Mouse (Mus musculus): ENCODE results near the gene Sema4g.
A peak's percentile ranks its signal among the peaks of the same experiment; 100 is the strongest.
"Not testable (repeated sequence)": the region's sequence is repeated elsewhere in the genome, so short reads cannot be mapped to it uniquely, and the experiment has no call there.

Sema4g gene

DNA sequence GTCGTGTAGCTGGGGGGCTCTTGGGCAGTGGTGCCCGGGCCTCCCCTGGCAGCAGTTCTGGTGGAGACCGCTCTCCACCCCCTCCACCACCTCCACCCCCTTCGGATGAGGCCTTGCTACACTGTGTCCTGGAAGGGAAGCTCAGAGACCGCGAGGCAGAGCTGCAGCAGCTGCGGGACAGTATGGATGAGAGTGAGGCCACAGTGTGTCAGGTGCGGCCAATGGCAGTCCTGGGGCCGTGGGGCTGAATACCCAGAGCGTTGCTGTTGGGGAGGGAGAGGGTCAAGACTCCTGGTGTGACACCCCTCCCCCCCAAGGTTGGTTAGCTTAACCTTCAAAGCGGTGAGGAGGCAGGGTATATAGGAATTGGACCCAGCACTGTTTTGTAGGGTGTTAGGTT, 35.1 kb downstream of the Sema4g start:
- peak in 1 of 2 experiments; percentile 19 for DNase-seq (ENCODE audit: inconsistent age in 2 of 2, low spot score in 1 of 2)

DNA sequence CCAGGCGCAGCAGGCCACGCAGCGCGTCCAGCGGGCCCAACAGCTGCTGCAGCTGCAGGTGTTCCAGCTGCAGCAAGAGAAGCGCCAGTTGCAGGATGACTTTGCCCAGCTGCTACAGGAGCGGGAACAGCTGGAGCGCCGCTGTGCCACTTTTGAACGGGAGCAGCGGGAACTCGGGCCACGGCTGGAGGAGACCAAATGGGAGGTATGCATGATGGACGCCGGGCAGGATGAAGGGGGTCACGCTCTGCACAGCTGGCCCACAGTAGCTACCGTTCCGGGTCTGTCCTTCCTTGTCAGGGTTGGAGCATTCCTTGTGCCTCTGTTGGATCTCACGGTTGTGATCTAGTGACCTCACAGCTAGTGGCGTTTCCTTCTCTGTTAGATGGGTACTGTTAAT, 35.9 kb downstream of the Sema4g start:
- DNase-seq (ENCODE audit: inconsistent age in 2 of 2, low spot score in 1 of 2) = peak in 1 of 2 experiments; percentile 8

DNA sequence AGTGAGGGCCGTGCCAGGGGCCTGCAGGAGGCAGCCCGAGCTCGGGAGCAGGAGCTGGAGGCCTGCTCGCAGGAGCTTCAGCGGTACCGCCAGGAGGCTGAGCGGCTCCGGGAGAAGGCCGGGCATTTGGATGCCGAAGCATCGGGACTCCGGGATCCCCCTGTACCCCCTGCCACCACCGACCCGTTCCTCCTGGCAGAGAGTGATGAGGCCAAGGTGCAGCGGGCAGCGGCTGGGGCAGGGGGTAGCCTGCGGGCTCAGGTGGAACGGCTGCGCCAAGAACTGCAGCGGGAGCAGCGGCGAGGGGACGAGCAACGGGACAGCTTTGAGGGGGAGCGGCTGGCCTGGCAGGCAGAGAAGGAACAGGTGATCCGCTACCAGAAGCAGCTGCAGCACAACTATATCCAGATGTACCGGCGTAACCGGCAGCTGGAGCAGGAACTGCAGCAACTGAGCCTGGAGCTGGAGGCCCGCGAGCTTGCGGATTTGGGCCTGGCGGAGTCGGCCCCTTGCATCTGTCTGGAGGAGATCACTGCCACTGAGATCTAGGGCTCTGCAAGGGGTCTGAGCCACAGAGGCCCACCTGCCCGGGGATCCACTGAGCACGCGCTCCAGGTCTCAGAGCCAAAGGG, 37.2 kb downstream of the Sema4g start:
- DNase-seq (ENCODE audit: inconsistent age in 2 of 2, low spot score in 1 of 2) = no peak

DNA sequence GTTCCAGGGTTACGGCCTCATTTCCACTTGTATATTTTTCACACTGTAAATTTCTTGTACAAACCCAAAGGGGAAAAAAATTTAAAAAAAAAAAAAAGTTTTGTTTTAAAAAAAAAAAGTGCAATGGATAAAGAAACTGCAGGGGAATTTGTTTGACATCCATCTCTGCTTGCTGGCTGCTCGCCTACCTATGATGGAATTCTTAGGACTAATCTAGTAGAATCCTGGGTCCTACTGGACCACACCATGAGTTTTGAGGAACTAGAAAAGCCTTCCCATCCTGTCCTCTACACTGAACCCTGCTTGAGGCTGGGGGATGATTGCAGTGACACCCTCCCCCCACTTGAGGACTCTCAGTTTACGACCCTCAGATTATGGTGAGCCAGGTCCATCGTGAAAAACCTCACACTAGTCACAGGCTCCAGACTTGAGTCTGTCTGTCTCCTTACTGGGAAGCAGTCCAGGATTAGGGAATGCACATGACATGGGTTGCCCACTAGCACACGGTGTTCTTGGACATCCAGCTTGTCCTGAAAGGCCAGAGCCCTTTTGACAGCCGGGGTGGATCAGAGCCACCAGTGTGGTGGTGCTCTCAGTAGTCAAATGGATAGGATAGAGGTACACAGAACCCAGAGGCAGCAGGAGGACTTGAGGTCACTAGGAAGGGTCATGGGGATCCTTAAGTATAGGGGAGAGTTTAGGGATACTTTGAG, 38.2 kb downstream of the Sema4g start:
- no peak for DNase-seq (ENCODE audit: inconsistent age in 2 of 2, low spot score in 1 of 2)

DNA sequence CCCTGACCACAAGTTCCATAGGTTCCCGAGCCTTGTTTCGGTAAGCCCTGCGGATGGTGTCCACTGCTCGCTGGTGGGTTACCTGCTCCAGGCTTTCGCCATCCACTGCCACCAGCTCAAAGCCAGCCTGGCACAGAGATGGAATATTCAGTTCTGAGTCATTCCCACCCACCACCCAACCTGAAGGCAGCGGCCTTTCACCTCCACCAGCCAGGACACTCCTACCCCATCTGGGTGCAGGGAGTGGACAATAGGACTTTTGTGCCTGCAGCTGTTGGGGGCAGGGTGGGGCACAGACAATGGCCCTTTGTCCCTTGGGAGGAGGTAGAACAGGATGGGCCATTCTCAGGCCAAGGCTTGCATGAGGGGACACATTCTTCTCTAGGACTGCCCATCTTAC, 38.9 kb downstream of the Sema4g start:
- no peak for DNase-seq (ENCODE audit: inconsistent age in 2 of 2, low spot score in 1 of 2)

DNA sequence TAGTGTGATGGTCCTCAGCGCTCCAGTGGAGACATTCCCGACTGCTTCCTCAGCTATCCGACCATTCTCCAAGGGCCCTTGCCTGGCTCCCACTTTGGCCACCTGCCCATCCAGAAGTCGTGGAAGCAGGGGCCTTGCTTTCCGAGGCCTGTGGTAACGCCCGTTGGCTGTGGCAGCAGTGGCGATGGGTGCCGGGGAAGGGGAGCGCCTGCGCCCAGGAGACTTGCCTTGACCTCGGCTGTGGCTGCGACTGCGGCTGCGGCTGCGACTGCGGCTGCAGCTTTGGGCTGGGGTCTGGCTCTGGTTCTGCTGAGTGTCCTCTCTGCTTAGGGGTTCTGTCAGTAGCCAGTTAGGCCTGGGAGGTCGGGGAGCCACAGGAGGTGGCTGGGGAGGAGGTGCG, 39.8 kb downstream of the Sema4g start:
- DNase-seq (ENCODE audit: inconsistent age in 2 of 2, low spot score in 1 of 2) = peak; percentile 18 to 62

DNA sequence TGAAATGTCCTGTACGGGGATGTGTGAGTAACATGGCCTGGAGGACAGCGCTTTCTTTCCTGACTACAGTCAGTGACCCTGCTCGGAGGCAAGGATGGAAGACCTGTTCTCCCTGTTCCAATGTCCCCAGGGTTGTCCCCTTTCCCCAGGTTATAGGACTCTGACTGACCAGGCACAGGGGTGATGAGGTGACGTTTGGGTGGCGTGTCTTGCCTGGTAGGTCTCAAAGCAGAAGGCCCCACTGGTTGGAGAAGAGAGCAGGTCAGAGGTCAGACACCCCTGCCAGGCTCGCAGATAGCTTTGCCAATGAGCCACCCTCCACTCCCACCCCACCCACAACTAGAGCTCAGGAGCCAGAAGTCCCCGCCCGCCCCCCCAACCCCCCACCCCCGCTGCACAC, 40.7 kb downstream of the Sema4g start:
- peak in 1 of 2 experiments; percentile 19 for DNase-seq (ENCODE audit: inconsistent age in 2 of 2, low spot score in 1 of 2)

DNA sequence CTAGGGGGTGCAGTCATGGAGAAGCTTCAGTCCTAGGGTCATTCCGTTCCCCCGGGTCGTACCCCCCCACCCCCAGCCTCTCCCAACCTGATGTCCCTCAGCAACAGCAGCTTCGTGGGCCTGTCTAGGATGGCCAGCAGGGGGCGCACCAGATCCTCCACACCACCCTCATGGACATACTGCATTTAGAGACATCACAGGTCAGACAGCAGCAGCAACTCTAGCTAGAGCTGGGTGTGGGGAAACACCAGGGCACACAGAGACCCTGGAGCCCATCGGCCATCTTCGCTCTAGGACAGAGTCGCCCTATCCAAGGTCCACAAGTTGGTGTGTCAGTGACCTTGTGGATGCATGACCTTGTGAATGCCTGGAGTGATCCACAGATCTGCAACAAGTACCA, 41.2 kb downstream of the Sema4g start:
- peak; percentile 79 to 89 for DNase-seq (ENCODE audit: inconsistent age in 2 of 2, low spot score in 1 of 2)

DNA sequence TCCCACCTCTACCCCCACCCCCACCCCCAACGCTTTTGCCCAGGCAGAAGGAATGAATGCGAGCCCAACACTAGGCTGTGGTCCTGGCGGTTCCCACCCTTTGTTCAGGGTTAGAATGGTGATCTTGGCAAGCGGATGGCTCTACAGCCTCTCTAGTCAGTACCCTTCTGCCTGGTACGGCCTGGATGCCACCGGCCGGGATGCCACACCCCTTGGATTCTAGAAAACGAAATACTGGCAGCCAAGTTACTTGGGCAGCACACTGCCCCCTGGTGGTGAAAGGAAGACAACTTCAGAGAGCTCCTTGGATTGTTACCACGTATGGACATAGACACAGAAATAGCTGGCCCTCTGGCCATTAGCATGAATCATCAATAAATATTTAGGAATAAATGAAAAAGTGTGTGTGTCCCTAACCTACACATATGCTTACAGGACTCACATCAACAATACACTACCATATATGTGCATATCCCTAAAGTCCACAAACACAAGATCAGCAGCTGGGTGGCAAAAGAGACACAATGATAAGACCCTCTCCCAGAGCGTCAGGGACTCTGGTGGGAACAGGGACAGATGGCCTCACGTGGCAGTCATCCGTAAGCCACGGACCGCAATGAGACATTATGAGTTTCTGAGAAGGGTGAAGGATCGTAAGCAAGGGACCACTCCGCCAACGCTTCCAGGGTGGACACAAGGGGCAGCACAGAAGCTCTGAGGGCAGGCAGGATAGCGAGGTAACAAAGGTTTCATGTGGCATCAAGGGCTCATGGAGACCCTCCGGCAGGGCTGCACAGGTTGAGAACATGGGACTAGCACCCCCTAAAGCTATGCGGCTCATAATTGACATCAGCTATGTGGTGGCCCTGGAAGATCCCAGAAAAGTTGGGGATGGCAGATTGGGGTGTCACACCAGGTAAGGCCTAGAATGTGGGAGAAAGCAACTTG, 42.1 kb downstream of the Sema4g start:
- peak; percentile 85 to 94 for DNase-seq (ENCODE audit: inconsistent age in 2 of 2, low spot score in 1 of 2)

DNA sequence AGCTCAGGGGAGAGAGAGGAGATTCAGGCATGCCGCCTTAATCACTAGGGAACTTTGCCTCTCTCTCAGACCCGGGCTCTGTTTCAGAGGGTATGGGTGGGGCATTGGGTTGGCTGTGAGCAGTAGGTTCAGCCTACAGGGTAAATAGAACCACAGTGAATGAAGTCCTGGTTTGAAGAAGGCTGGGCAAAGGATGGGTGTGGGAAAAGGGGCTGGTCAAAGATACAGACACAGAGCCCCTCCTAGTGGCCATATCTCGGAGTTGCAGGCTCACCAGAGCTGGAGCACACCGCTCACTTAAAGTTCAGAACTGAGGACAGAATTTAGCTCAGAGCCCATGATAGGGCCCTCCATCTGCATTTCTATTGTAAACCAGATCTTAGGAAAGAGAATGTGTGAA, 42.9 kb downstream of the Sema4g start:
- peak; percentile 81 to 93 for DNase-seq (ENCODE audit: inconsistent age in 2 of 2, low spot score in 1 of 2)

DNA sequence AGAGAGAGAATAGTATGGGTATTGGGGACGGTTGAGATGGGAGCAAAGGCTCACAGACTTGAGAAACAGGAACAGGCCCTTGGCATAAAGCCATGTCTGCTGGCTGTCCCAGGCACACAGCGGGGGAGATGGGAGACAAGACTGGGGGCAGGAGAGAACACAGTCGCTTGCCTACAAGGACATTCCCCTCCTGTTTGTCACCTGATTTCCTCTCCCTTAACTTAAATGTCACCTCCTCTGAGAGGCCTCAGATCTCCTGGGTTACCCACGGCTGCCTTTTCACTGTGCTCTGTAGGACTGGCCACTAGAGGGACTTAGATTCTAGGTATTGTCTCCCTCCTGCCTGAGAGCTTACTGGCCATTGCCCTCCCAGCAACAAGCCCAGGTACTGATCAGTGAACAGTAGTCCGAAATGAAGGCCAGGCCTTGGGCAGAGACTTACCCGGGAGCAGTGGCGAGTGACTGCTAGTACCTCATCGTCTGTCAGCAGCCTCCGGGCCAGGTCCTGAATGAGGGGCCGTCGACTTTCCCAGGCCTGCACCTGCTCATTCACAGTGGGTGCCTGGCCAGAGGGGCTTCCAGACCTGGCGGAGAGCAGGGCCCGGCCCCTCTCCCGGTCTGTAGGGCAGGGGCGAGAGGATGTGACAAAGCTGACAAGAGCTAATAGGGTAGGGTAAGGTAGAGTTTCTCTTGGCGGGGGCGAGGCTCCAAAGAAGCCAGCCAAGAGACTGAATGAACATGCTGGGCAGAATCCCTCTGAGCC, 43.9 kb downstream of the Sema4g start:
- peak in 1 of 2 experiments; percentile 73 for DNase-seq (ENCODE audit: inconsistent age in 2 of 2, low spot score in 1 of 2)

DNA sequence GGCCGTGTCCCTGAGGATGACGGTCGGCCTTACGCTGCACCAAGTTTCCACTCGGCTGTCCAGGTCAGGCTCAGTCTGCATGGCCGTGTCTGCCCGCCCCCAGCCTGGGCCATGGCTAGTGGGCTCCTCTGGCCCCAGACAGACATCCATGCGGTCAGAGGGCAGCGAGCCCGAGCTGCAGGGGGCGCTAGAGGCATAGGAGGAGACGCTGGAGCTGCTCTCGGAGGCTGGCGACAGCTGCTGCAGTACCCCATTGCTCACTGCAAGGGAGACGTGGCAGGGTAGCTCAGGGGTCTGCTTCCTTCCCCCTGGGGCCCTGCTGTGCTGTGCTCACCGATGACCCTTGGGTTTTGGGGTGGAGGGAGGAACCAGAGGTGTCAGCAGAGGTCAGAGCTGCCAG, 48.0 kb downstream of the Sema4g start:
- DNase-seq (ENCODE audit: inconsistent age in 2 of 2, low spot score in 1 of 2) = peak; percentile 71 to 86

DNA sequence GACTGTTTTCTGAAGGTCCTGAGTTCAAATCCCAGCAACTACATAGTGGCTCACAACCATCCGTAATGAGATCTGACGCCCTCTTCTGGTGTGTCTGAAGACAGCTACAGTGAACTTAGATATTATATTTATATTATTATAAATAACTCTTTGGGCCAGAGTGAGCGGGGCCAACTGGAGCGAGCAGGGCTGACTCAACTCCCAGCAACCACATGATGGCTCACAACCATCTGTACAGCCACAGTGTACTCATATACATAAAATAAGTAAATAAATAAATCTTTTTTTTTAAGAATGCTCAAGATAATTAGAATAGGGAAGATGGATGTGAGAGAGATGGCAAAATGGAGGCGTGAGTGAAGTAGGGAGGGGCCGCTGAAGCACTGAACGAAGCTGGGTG, 49.3 kb downstream of the Sema4g start:
- not testable (repeated sequence) for DNase-seq (ENCODE audit: inconsistent age in 2 of 2, low spot score in 1 of 2)

DNA sequence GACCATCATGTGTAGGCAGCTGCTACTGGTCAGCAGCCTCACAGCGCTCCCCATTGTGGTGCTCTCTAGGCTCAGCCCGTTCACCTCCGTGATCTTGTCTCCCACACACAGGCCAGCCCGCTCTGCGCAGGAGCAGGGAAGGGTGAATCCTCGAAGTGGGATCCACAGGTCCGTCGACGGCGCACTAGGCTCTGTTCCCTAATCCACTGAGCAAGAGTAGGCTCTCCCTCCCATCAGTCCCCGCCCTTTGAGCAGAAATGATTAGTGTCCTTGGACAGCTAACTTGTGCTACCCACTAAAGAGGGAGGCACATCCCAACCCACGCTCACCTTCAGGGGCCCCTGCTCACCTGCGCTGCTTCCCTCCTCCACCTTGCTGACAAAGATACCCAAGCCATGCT, 51.3 kb downstream of the Sema4g start:
- DNase-seq (ENCODE audit: inconsistent age in 2 of 2, low spot score in 1 of 2) = peak in 1 of 2 experiments; percentile 23

DNA sequence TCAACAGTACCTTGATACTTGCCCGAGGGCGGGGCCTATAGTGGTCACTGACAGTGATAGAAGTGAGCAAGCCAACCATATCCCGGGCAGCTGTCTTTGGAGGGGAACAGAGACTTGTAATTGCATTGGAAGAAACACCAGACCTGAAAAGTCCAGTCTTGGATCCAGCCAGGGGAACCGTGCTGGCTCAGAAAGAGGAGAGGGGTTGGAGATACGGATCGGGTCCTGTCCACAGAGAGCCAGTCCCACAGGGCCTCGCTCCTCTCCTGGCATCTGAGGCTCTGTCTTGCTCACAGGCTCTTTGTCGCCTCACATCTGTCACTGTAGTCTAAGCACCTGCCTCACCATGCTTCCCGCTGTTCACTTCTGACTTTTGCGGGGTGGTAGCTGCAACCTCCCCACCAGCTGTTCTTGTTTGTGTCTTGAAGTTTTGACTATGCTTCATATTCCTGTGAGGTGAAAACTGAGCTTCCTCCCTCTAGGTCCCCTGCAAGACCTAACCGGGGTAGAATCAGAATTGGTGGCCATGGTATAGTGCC, 55.6 kb downstream of the Sema4g start:
- peak in 1 of 2 experiments; percentile 19 for DNase-seq (ENCODE audit: inconsistent age in 2 of 2, low spot score in 1 of 2)

DNA sequence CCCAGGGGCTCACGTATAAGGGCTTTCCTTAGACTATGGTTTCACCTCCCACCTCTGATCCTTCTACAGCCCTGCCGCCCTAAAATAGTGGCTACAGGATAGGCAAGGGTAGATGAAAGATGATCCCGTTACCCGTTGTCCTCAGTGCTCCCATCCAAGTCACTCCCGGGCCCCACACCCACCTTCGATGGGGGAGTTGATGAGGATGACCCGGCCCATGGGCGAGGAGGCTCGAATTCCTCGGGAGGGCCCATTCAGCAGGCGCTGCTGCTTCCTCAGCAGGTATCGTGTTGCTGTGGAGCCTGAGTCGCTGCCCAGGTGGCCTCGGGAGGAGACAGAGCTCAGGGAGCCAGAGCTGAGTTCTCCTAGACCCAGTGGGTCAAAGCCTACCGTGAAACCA, 56.3 kb downstream of the Sema4g start:
- DNase-seq (ENCODE audit: inconsistent age in 2 of 2, low spot score in 1 of 2) = peak in 1 of 2 experiments; percentile 35

DNA sequence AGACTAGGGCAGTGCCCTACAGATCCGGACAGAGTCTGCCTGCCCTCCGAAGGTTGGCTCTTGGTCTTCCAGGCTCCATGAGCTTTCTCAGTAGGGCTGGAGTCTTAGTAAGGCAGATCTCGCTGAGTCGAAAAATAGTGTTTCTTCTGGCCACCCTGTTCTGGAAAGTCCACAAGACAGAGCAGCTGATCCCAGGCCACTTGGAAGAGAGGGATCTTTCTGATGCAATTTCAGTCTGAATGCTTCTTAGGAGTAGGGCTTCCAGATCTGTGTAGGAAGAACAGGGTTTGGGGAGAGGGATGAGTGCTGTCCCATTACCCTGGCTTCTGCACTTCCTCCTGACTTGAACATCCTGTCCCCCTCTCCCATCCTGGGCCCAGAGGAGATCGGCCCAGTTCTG, 56.8 kb downstream of the Sema4g start, which contains the start of gene Pdzd7:
Pdzd7 (minus strand) TSS at position 67 of the 400 bp plus-strand sequence.
- peak; percentile 15 to 16 for DNase-seq (ENCODE audit: inconsistent age in 2 of 2, low spot score in 1 of 2)

DNA sequence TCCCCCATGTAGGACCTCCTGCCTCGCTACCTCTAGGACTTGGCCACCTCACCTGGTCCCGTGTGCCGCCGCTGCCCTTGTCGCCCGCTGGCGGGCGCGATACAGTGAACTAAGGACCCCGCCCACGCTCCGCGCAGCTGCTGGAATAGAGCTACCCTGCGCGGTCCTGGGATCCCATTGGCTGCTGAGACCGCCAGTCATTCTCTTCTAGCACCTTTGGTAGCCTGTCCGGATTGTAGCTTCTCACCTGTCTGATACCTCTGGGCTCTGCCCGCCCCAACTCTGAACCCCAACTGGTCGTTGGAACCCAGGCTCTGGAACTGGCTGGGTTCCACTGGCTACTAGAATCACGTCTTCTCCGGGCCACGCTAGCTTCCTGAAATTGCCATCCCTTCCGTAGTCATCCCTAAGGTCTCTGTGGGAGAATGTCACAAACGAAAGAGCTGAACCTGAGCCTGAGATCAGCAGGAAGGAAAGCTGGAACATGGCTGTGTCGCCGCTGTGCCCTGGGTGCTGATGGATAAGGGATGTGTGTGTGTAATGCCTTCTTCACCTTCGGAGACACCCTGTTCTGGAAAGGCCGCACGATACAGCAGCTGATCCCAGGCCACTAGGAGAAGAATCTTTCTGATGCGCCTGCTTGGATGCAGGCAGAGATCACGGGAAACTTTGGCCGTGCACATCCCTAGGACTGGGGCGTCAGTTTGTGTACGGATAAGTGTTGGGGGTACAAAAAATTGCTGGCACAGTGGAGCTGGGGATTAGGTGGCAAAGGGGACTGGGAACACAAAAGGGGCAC, 57.8 kb downstream of the Sema4g start:
- DNase-seq (ENCODE audit: inconsistent age in 2 of 2, low spot score in 1 of 2) = peak; percentile 90 to 95

DNA sequence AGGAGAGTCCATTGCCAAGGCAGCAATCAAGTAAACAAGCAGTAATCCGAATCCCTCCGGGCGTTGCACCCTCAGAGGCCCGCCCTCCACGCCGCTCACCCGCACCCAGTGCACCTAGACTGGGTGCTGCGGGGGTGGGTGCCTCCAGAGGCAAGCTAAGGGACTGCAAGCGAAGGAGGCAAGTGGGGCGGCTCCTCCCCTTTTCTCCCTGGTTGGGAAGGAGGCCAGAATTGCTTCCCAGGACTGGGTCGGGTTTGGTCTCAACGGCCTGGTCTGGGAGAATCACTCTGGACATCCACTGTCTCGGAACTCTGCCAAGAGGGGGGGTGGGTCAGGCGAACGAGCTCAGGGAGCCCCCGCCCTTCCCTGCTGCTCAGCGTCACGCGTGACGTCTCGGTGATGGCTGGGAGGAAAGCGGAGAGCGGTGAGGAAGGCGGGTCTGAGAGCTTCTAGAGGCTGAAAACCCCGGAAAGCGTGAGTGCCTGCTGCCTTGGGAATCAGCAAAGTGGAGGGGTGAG, 58.6 kb downstream of the Sema4g start, which contains the start of gene Sfxn3:
Sfxn3 (plus strand) TSS at position 87 of the 518 bp plus-strand sequence.
- DNase-seq (ENCODE audit: inconsistent age in 2 of 2, low spot score in 1 of 2) = peak; percentile 96 to 98

All from adrenal gland, adult (tissue).